Mouse (Mus musculus) small intestine, adult 2 months (tissue): ENCODE results near the gene Fsip1. TPM values are rescaled to one million over a fixed set of nuclear protein-coding genes. Genes with fewer than 3 reads are reported as not detected.
"Not testable (repeated sequence)": the region's sequence is repeated elsewhere in the genome, so short reads cannot be mapped to it uniquely, and the experiment has no call there.

Experiments used
- H3K27ac ChIP-seq: fragments of 200-500 bp; 2 replicates; pipeline ENCODE4 v1.5.1; 2012; ENCODE audit warnings: low read depth, low read length, control low read depth, inconsistent platforms; ENCODE audit not compliant: insufficient read depth
- H3K27me3 ChIP-seq: fragments of 200-500 bp; 2 replicates; pipeline ENCODE4 v1.6.1; 2012; ENCODE audit warnings: mild to moderate bottlenecking, moderate library complexity, low read length, inconsistent platforms; ENCODE audit not compliant: control insufficient read depth, insufficient read depth
- H3K36me3 ChIP-seq: fragments of 200-500 bp; 2 replicates; pipeline ENCODE4 v1.6.1; 2012; ENCODE audit warnings: mild to moderate bottlenecking, low read length, control low read depth, inconsistent platforms; ENCODE audit not compliant: control insufficient read depth, insufficient read depth
- H3K4me1 ChIP-seq: fragments of 200-500 bp; 2 replicates; pipeline ENCODE4 v1.6.1; 2012; ENCODE audit warnings: low read length, inconsistent platforms, mixed read lengths; ENCODE audit not compliant: control insufficient read depth, insufficient read depth, insufficient read length
- H3K4me3 ChIP-seq: fragments of 200-500 bp; 2 replicates; pipeline ENCODE4 v1.5.1; 2012; ENCODE audit warnings: low read depth, mild to moderate bottlenecking, control low read depth, inconsistent platforms, low read length, moderate library complexity
- CTCF ChIP-seq: fragments of 200-500 bp; IDR thresholded peaks from 2 replicates; pipeline ENCODE4 v1.5.1; 2012; ENCODE audit warnings: low read depth, mild to moderate bottlenecking, control low read depth, inconsistent platforms, low read length, moderate library complexity, mixed read lengths; ENCODE audit not compliant: insufficient replicate concordance, insufficient read length; ENCODE audit errors: extremely low read depth
- POLR2A ChIP-seq: fragments of 200-500 bp; IDR thresholded peaks from 2 replicates; pipeline ENCODE4 v1.6.1; 2012; ENCODE audit warnings: low read depth, mild to moderate bottlenecking, control low read depth, inconsistent platforms, low read length, moderate library complexity
- WGBS: fragments of 180-500 bp; shearing (Covaris S2); methylation state at CpG from one replicate; pipeline ENCODE4 v1.1.7; 2018; 5-methylcytosine and 5-hydroxymethylcytosine counted together
- polyA plus RNA-seq: library from polyadenylated mRNA; depleted of rRNA; stranded (reverse); fragments of >200 nt; gene quantifications from 2 replicates; pipeline ENCODE4 v1.2.3, GENCODE M21; 2012

The Fsip1 gene
- polyA plus RNA-seq, 1 experiment = 0.05 TPM

GRCm38 (mm10) chr2:118298601-118299000, 41.8 kb upstream of the Fsip1 start:
- Histone ChIP-seq H3K27ac (no peak overlapping the region), H3K4me1 (no peaks in the 10 kb centered on the region), H3K4me3 (no peak overlapping the region), H3K36me3 (no peaks in the 10 kb centered on the region), H3K27me3 (no peaks in the 10 kb centered on the region)
- TF ChIP-seq POLR2A (no peak), CTCF (no peak)
- WGBS = 81% methylated on average over 4 of the region's 4 CpGs

GRCm38 (mm10) chr2:118297966-118298365, 41.2 kb upstream of the Fsip1 start:
- no peaks in the 10 kb centered on the region for H3K4me1 ChIP-seq
- H3K4me3 ChIP-seq = no peak overlapping the region
- H3K27ac ChIP-seq = no peak overlapping the region
- H3K36me3 ChIP-seq = no peaks in the 10 kb centered on the region
- TF ChIP-seq CTCF = no peak
- 52% methylated on average over 2 of the region's 2 CpGs for WGBS
- no peaks in the 10 kb centered on the region for H3K27me3 ChIP-seq

- H3K4me1 ChIP-seq = no peaks in the 10 kb centered on the region
- H3K4me3 ChIP-seq = no peak overlapping the region
- no peaks in the 10 kb centered on the region for H3K27me3 ChIP-seq
- H3K36me3 ChIP-seq = no peaks in the 10 kb centered on the region
- 65% methylated on average over 7 of the region's 7 CpGs for WGBS
- TF ChIP-seq CTCF (no peak), POLR2A (no peak)
- no peak overlapping the region for H3K27ac ChIP-seq
Observed at GRCm38 (mm10) chr2:118295505-118295904, 38.7 kb upstream of the Fsip1 start.

- no peaks in the 10 kb centered on the region for H3K36me3 ChIP-seq
- no peaks in the 10 kb centered on the region for H3K27me3 ChIP-seq
- 93% methylated on average over 5 of the region's 5 CpGs for WGBS
Observed at GRCm38 (mm10) chr2:118293583-118293982, 36.8 kb upstream of the Fsip1 start.

GRCm38 (mm10) chr2:118289066-118289460, 32.3 kb upstream of the Fsip1 start:
- 66% methylated on average over 7 of the region's 7 CpGs for WGBS
- not testable (repeated sequence) for H3K36me3 ChIP-seq, H3K4me3 ChIP-seq, H3K27ac ChIP-seq, H3K4me1 ChIP-seq, H3K27me3 ChIP-seq

More at GRCm38 (mm10) chr2:118293583-118293982, 36.8 kb upstream of the Fsip1 start:
- no peak overlapping the region for H3K4me3 ChIP-seq
- H3K27ac ChIP-seq = no peak overlapping the region
- TF ChIP-seq CTCF = no peak
- TF ChIP-seq POLR2A = no peak
- H3K4me1 ChIP-seq = no peaks in the 10 kb centered on the region

- WGBS = 75% methylated on average over 9 of the region's 9 CpGs
- TF ChIP-seq CTCF (no peak), POLR2A (no peak)
- H3K27me3 ChIP-seq = no peaks in the 10 kb centered on the region
Observed at GRCm38 (mm10) chr2:118288326-118289065, 31.7 kb upstream of the Fsip1 start.

GRCm38 (mm10) chr2:118287678-118288077, 30.9 kb upstream of the Fsip1 start:
- Histone ChIP-seq H3K4me1 (no peaks in the 10 kb centered on the region), H3K36me3 (no peaks in the 10 kb centered on the region), H3K27ac (no peak overlapping the region), H3K4me3 (no peak overlapping the region), H3K27me3 (no peaks in the 10 kb centered on the region)
- 54% methylated on average over 4 of the region's 4 CpGs for WGBS
- no peak for TF ChIP-seq POLR2A
- TF ChIP-seq CTCF = no peak

More at GRCm38 (mm10) chr2:118288326-118289065, 31.7 kb upstream of the Fsip1 start:
- H3K36me3 ChIP-seq = no peaks in the 10 kb centered on the region
- no peak overlapping the region for H3K27ac ChIP-seq
- H3K4me3 ChIP-seq = no peak overlapping the region
- H3K4me1 ChIP-seq = no peaks in the 10 kb centered on the region
